Mouse (Mus musculus) hindbrain, embryonic 15.5 days (tissue): Measurements from ENCODE around the gene Snap23. TPM values are rescaled to one million over a fixed set of nuclear protein-coding genes. Genes with fewer than 3 reads are reported as not detected.
A peak's percentile ranks its signal among the peaks of the same experiment; 100 is the strongest.

ENCODE experiments used
- ATAC-seq: fragments of 200-750 bp; cut with Nextera tagmentation; 2 replicates; pipeline ENCODE4 v1.8.0; 2017; ENCODE audit warnings: low read depth, moderate number of reproducible peaks, moderate TSS enrichment; ENCODE audit not compliant: low FRiP score
- H3K27ac ChIP-seq: fragments of 300-500 bp; sonication (generic); replicated peaks from 2 replicates; pipeline ENCODE4 v1.5.1; 2015; ENCODE audit warnings: mild to moderate bottlenecking, inconsistent platforms
- H3K27me3 ChIP-seq: fragments of 300-500 bp; sonication (generic); 2 replicates; pipeline ENCODE4 v1.6.1; 2015; ENCODE audit warnings: control low read depth, inconsistent platforms
- H3K36me3 ChIP-seq: fragments of 300-500 bp; sonication (generic); 2 replicates; pipeline ENCODE4 v1.6.1; 2015; ENCODE audit warnings: control low read depth, inconsistent platforms
- H3K4me1 ChIP-seq: fragments of 300-500 bp; sonication (generic); replicated peaks from 2 replicates; pipeline ENCODE4 v1.6.1; 2015; ENCODE audit warnings: control low read depth, inconsistent platforms
- H3K4me2 ChIP-seq: fragments of 300-500 bp; sonication (generic); 2 replicates; pipeline ENCODE4 v1.6.1; 2015; ENCODE audit warnings: moderate library complexity, mild to moderate bottlenecking, inconsistent platforms
- H3K4me3 ChIP-seq: fragments of 300-500 bp; sonication (generic); 2 replicates; pipeline ENCODE4 v1.5.1; 2015; ENCODE audit warnings: mild to moderate bottlenecking, inconsistent platforms
- H3K9ac ChIP-seq: fragments of 300-500 bp; sonication (generic); 2 replicates; pipeline ENCODE4 v1.6.1; 2015; ENCODE audit warnings: inconsistent platforms
- H3K9me3 ChIP-seq: fragments of 300-500 bp; sonication (generic); 2 replicates; pipeline ENCODE4 v1.6.1; 2016; ENCODE audit warnings: control low read depth, inconsistent platforms
- WGBS: fragments of 180-500 bp; shearing (Covaris S2); methylation state at CpG from one replicate; pipeline ENCODE4 v1.1.7; 2015; 5-methylcytosine and 5-hydroxymethylcytosine counted together
- polyA plus RNA-seq: library from polyadenylated mRNA; unstranded; fragments of >200 nt; fragmentation: Nextera tagmentation; extraction: Ambion mirVana; gene quantifications from 2 replicates; pipeline ENCODE4 v1.2.1, GENCODE M21; 2015

Snap23 gene
- 17.7 TPM in 2 replicates for polyA plus RNA-seq

- H3K27ac ChIP-seq, result peak within 1 kb of the TSS; percentile 79
- WGBS, result 2% methylated on average over 42 of the region's 42 CpGs
- H3K4me2 ChIP-seq, result peak within 1 kb of the TSS; percentile 63
Observed at GRCm38 (mm10) chr2:120566886-120567797, at the start of gene Snap23. Gene Snap23 (plus strand): TSS chr2:120567671.

GRCm38 (mm10) chr2:120518547-120519210 is 48.8 kb upstream of the Snap23 start:
- no peak for ATAC-seq
- peaks cover 92% of the 10 kb centered on the region for H3K36me3 ChIP-seq
- no peaks in the 10 kb centered on the region for H3K4me1 ChIP-seq
- no peak overlapping the region for H3K4me2 ChIP-seq
- H3K27ac ChIP-seq, result no peak overlapping the region
- WGBS, result 90% methylated on average over 5 of the region's 5 CpGs
- H3K4me3 ChIP-seq, result no peak overlapping the region
- no peaks in the 10 kb centered on the region for H3K9me3 ChIP-seq
- H3K9ac ChIP-seq, result no peak overlapping the region
- no peaks in the 10 kb centered on the region for H3K27me3 ChIP-seq

More at GRCm38 (mm10) chr2:120566886-120567797, at the start of gene Snap23:
- Histone ChIP-seq H3K4me3 (peak within 1 kb of the TSS; percentile 83), H3K9ac (peak within 1 kb of the TSS; percentile 79), H3K4me1 (peaks cover 27% of the 10 kb centered on the region), H3K27me3 (no peaks in the 10 kb centered on the region), H3K9me3 (no peaks in the 10 kb centered on the region), H3K36me3 (no peaks in the 10 kb centered on the region)
- peak; percentile 94 for ATAC-seq

- WGBS, result 92% methylated on average over 5 of the region's 5 CpGs
- peaks cover 83% of the 10 kb centered on the region for H3K36me3 ChIP-seq
Observed at GRCm38 (mm10) chr2:120526771-120527170, 40.7 kb upstream of the Snap23 start.

GRCm38 (mm10) chr2:120529531-120529930 is 37.9 kb upstream of the Snap23 start:
- Histone ChIP-seq H3K36me3 (peaks cover 82% of the 10 kb centered on the region), H3K4me1 (no peaks in the 10 kb centered on the region), H3K27me3 (no peaks in the 10 kb centered on the region), H3K9ac (no peak overlapping the region), H3K9me3 (no peaks in the 10 kb centered on the region), H3K27ac (no peak overlapping the region), H3K4me2 (no peak overlapping the region), H3K4me3 (no peak overlapping the region)
- no peak for ATAC-seq

More at GRCm38 (mm10) chr2:120526771-120527170, 40.7 kb upstream of the Snap23 start:
- ATAC-seq, result no peak
- H3K4me2 ChIP-seq, result no peak overlapping the region
- no peaks in the 10 kb centered on the region for H3K4me1 ChIP-seq
- no peak overlapping the region for H3K4me3 ChIP-seq
- no peak overlapping the region for H3K9ac ChIP-seq
- no peak overlapping the region for H3K27ac ChIP-seq
- H3K9me3 ChIP-seq, result no peaks in the 10 kb centered on the region
- H3K27me3 ChIP-seq, result no peaks in the 10 kb centered on the region

GRCm38 (mm10) chr2:120531223-120531622 is 36.2 kb upstream of the Snap23 start:
- H3K4me3 ChIP-seq, result no peak overlapping the region
- no peaks in the 10 kb centered on the region for H3K9me3 ChIP-seq
- 97% methylated on average over 4 of the region's 4 CpGs for WGBS
- no peak overlapping the region for H3K9ac ChIP-seq
- no peaks in the 10 kb centered on the region for H3K27me3 ChIP-seq
- ATAC-seq, result no peak
- H3K27ac ChIP-seq, result no peak overlapping the region
- peaks cover 76% of the 10 kb centered on the region for H3K36me3 ChIP-seq
- no peaks in the 10 kb centered on the region for H3K4me1 ChIP-seq
- H3K4me2 ChIP-seq, result no peak overlapping the region

GRCm38 (mm10) chr2:120539333-120539732 is 28.1 kb upstream of the Snap23 start:
- ATAC-seq, result no peak
- Histone ChIP-seq H3K27ac (peak overlapping the region; percentile 69), H3K4me3 (no peak overlapping the region), H3K4me2 (0 out of 2 replicates have a peak overlapping the region, but pooled peaks have one; percentile 7), H3K9me3 (no peaks in the 10 kb centered on the region), H3K27me3 (no peaks in the 10 kb centered on the region), H3K4me1 (peaks cover 14% of the 10 kb centered on the region), H3K9ac (no peak overlapping the region), H3K36me3 (peaks cover 18% of the 10 kb centered on the region)
- WGBS, result 29% methylated on average over 3 of the region's 3 CpGs

GRCm38 (mm10) chr2:120539778-120540208 is 27.7 kb upstream of the Snap23 start:
- peaks cover 14% of the 10 kb centered on the region for H3K4me1 ChIP-seq
- WGBS, result 13% methylated on average over 1 of the region's 1 CpGs
- peak overlapping the region; percentile 69 for H3K27ac ChIP-seq
- no peak overlapping the region for H3K4me3 ChIP-seq
- no peaks in the 10 kb centered on the region for H3K9me3 ChIP-seq
- H3K9ac ChIP-seq, result no peak overlapping the region
- H3K36me3 ChIP-seq, result peaks cover 15% of the 10 kb centered on the region
- H3K27me3 ChIP-seq, result no peaks in the 10 kb centered on the region
- H3K4me2 ChIP-seq, result 0 out of 2 replicates have a peak overlapping the region, but pooled peaks have one; percentile 7
- peak; percentile 84 for ATAC-seq

GRCm38 (mm10) chr2:120544732-120545131 is 22.7 kb upstream of the Snap23 start:
- WGBS, result 98% methylated on average over 2 of the region's 2 CpGs
- H3K4me3 ChIP-seq, result no peak overlapping the region
- no peaks in the 10 kb centered on the region for H3K27me3 ChIP-seq
- no peaks in the 10 kb centered on the region for H3K9me3 ChIP-seq
- no peak overlapping the region for H3K9ac ChIP-seq
- H3K4me1 ChIP-seq, result peaks cover 6% of the 10 kb centered on the region
- no peak for ATAC-seq
- peaks cover 8% of the 10 kb centered on the region; the same call in 1 of the 2 replicates for H3K36me3 ChIP-seq
- H3K4me2 ChIP-seq, result no peak overlapping the region
- H3K27ac ChIP-seq, result no peak overlapping the region

- WGBS, result 76% methylated on average over 3 of the region's 3 CpGs
- no peak overlapping the region for H3K4me2 ChIP-seq
- H3K27ac ChIP-seq, result no peak overlapping the region
- H3K4me3 ChIP-seq, result no peak overlapping the region
- H3K27me3 ChIP-seq, result no peaks in the 10 kb centered on the region
- ATAC-seq, result no peak
- no peak overlapping the region for H3K9ac ChIP-seq
- no peaks in the 10 kb centered on the region for H3K9me3 ChIP-seq
- peaks cover 16% of the 10 kb centered on the region for H3K36me3 ChIP-seq
- H3K4me1 ChIP-seq, result peaks cover 3% of the 10 kb centered on the region
Observed at GRCm38 (mm10) chr2:120556868-120557267, 10.6 kb upstream of the Snap23 start.

GRCm38 (mm10) chr2:120558813-120559212 is 8.7 kb upstream of the Snap23 start:
- no peak overlapping the region for H3K9ac ChIP-seq
- no peak overlapping the region for H3K4me3 ChIP-seq
- no peak overlapping the region for H3K27ac ChIP-seq
- H3K9me3 ChIP-seq, result no peaks in the 10 kb centered on the region
- peaks cover 16% of the 10 kb centered on the region for H3K4me1 ChIP-seq
- peaks cover 2% of the 10 kb centered on the region for H3K36me3 ChIP-seq
- no peaks in the 10 kb centered on the region for H3K27me3 ChIP-seq
- H3K4me2 ChIP-seq, result no peak overlapping the region
- 84% methylated on average over 3 of the region's 3 CpGs for WGBS
- no peak for ATAC-seq

GRCm38 (mm10) chr2:120561524-120561923 is 5.9 kb upstream of the Snap23 start:
- no peak overlapping the region for H3K27ac ChIP-seq
- ATAC-seq, result no peak
- H3K4me2 ChIP-seq, result no peak overlapping the region
- no peaks in the 10 kb centered on the region for H3K36me3 ChIP-seq
- H3K4me1 ChIP-seq, result peaks cover 16% of the 10 kb centered on the region
- no peak overlapping the region for H3K4me3 ChIP-seq
- H3K9ac ChIP-seq, result no peak overlapping the region
- 95% methylated on average over 1 of the region's 1 CpGs for WGBS
- H3K9me3 ChIP-seq, result no peaks in the 10 kb centered on the region
- no peaks in the 10 kb centered on the region for H3K27me3 ChIP-seq

GRCm38 (mm10) chr2:120562859-120563234 is 4.6 kb upstream of the Snap23 start:
- WGBS, result 24% methylated on average over 9 of the region's 9 CpGs
- H3K4me3 ChIP-seq, result peak overlapping the region; percentile 68
- H3K36me3 ChIP-seq, result no peaks in the 10 kb centered on the region
- H3K27ac ChIP-seq, result peak overlapping the region; percentile 74; the same call in 1 of the 2 replicates
- H3K27me3 ChIP-seq, result no peaks in the 10 kb centered on the region
- H3K4me2 ChIP-seq, result peak overlapping the region; percentile 69
- H3K4me1 ChIP-seq, result peaks cover 19% of the 10 kb centered on the region
- peak overlapping the region; percentile 87 for H3K9ac ChIP-seq
- ATAC-seq, result no peak
- no peaks in the 10 kb centered on the region for H3K9me3 ChIP-seq
